ENCODE assay signal across 1 mouse cellular context in genomic region chr4:42963480-42963879, GRCm38 (mm10).
TF ChIP-seq lines count a peak whose summit lies in the region.

No protein-coding gene starts in this region.

TF ChIP-seq in CH12.LX, 34 proteins besides CTCF, POLR2A, EP300 and RAD21 (continued from another document):
- no peak for TF ChIP-seq E2F4 (IDR thresholded peaks at IDR 0.05; ENCODE audit: insufficient replicate concordance, low read depth, low read length)
- TF ChIP-seq NELFE (IDR thresholded peaks at IDR 0.05; ENCODE audit: low read depth, low read length), result no peak
- no peak for TF ChIP-seq MEF2A (IDR thresholded peaks at IDR 0.05; ENCODE audit: borderline replicate concordance, low read depth, low read length)
- TF ChIP-seq ZC3H11A (IDR thresholded peaks at IDR 0.05; ENCODE audit: low read depth, low read length), result no peak
- TF ChIP-seq ZNF384 (IDR thresholded peaks at IDR 0.05; ENCODE audit: low read depth, low read length), result no peak
- TF ChIP-seq UBTF (IDR thresholded peaks at IDR 0.05; ENCODE audit: low read depth, low read length), result no peak
- TF ChIP-seq KAT2A (IDR thresholded peaks at IDR 0.05; ENCODE audit: insufficient replicate concordance, low read length), result no peak
- no peak for TF ChIP-seq JUN (IDR thresholded peaks at IDR 0.05; ENCODE audit: insufficient read depth, low read depth, low read length)
- no peak for TF ChIP-seq NRF1 (IDR thresholded peaks at IDR 0.05; ENCODE audit: low read depth, low read length)
- TF ChIP-seq HCFC1 (IDR thresholded peaks at IDR 0.05; ENCODE audit: low read depth, low read length), result no peak
- no peak for TF ChIP-seq MAX (IDR thresholded peaks at IDR 0.05; ENCODE audit: low read length)
- TF ChIP-seq PAX5 (IDR thresholded peaks at IDR 0.05; ENCODE audit: low read length), result no peak
- TF ChIP-seq RCOR1 (conservative IDR thresholded peaks at IDR 0.05; ENCODE audit: low read depth, low read length), result no peak
- TF ChIP-seq MXI1 (IDR thresholded peaks at IDR 0.05; ENCODE audit: low read depth, low read length), result no peak
- no peak for TF ChIP-seq TCF12 (IDR thresholded peaks at IDR 0.05; ENCODE audit: low read depth, low read length)
- TF ChIP-seq MAZ (IDR thresholded peaks at IDR 0.05; ENCODE audit: low read depth, low read length), result no peak
- TF ChIP-seq POLR2AphosphoS2 (IDR thresholded peaks at IDR 0.05; ENCODE audit: low read depth, low read length), result no peak
